Mouse (Mus musculus) monocyte, adult 5-6 weeks (primary cell): ENCODE measurements around the gene Rbm3. TPM values are rescaled to one million over a fixed set of nuclear protein-coding genes. Genes with fewer than 3 reads are reported as not detected.
"Not testable (repeated sequence)": the region's sequence is repeated elsewhere in the genome, so short reads cannot be mapped to it uniquely, and the experiment has no call there.

ENCODE experiments used
- ATAC-seq: fragments of 153-309, 156-312 bp; replicated peaks from 2 replicates; pipeline ENCODE4 v1.8.0; 2017; ENCODE audit warnings: mild to moderate bottlenecking; ENCODE audit not compliant: low TSS enrichment, insufficient number of reproducible peaks, severe bottlenecking, poor library complexity, low FRiP score
- total RNA-seq: library from RNA; stranded (forward); fragments of 200-1000, 200-491, 200-594 nt; gene quantifications from 3 replicates; pipeline ENCODE4 v1.2.3, GENCODE M21; 2017

Gene Rbm3
- total RNA-seq, 1 experiment from 2014 or later = 1,044 TPM

GRCm38 (mm10) chrX:8135886-8136285, 9.8 kb downstream of the Rbm3 start:
- ATAC-seq = no peak

- peak; percentile 93 for ATAC-seq
Observed at GRCm38 (mm10) chrX:8132017-8132976, 13.4 kb downstream of the Rbm3 start, which contains the start of gene Wdr13. Gene Wdr13, minus strand, starts transcription at chrX:8132892.

- ATAC-seq = no peak
Observed at GRCm38 (mm10) chrX:8131393-8131792, 14.3 kb downstream of the Rbm3 start.

- 0 out of 2 replicates have a peak, but pooled peaks have one; percentile 31 for ATAC-seq
Observed at GRCm38 (mm10) chrX:8125235-8125634, 20.4 kb downstream of the Rbm3 start.

- no peak for ATAC-seq
Observed at GRCm38 (mm10) chrX:8123821-8124470, 21.7 kb downstream of the Rbm3 start.

DNA sequence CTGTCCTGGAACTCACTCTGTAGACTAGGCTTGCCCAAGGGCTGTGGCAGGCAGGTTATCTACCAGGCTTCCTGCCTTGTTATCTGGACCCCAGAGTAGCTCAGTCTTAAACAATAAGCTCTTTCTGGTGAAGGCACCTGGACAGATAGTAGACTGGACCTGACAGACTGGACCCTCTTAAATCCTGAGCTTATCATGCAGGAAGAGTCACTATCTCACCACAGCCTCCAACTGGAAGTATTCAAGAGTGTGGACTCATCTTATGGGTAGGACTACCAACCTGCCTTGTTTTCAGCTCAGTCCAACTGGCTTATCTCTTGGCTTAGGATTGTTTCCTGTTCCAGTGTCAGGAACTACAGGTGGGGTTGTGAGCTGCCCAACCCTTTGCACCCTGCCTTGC, 28.4 kb downstream of the Rbm3 start:
- ATAC-seq = no peak

DNA sequence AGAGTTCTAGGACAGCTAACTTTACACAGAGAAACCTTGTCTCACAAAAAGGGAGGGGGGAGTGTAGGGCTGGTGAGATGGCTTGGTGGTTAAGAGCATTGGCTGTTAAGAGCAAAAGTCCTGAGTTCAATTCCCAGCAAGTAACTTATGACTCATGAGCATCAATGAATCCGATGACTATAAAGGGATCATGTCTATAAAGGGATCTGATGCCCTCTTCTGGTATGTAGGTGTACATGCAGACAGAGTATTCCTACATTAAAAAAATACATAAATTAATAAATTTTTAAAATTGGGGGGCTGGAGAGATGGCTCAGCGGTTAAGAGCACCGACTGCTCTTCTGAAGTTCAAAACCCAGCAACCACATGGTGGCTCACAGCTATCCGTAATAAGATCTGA, 30.4 kb downstream of the Rbm3 start:
- no peak for ATAC-seq

GRCm38 (mm10) chrX:8105019-8105418, 40.7 kb downstream of the Rbm3 start:
- ATAC-seq = no peak

DNA sequence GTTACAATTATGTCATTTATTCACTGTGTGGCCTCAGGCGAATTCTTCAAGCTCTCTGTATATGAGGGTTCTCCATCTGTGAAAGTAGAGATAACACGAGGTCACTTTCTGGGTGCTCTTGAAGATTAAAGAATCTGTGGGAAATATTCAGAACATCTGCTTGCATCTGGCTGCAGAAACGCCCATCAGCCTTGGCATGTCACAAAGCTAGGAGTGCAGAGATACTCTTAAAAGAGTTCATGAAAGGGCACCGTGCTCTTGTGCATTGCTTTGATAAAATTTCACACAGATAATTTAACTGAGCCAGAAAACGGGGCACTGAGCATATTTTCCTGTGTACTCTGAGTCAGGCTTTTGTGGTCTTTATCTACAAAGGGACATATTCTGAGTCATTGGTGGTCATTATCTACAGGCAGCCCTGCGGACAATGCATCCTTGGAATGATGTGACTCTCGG, 43.4 kb downstream of the Rbm3 start:
- no peak for ATAC-seq

GRCm38 (mm10) chrX:8101017-8101416, 44.7 kb downstream of the Rbm3 start:
- ATAC-seq = no peak

GRCm38 (mm10) chrX:8099435-8099834, 46.2 kb downstream of the Rbm3 start:
- ATAC-seq = no peak

DNA sequence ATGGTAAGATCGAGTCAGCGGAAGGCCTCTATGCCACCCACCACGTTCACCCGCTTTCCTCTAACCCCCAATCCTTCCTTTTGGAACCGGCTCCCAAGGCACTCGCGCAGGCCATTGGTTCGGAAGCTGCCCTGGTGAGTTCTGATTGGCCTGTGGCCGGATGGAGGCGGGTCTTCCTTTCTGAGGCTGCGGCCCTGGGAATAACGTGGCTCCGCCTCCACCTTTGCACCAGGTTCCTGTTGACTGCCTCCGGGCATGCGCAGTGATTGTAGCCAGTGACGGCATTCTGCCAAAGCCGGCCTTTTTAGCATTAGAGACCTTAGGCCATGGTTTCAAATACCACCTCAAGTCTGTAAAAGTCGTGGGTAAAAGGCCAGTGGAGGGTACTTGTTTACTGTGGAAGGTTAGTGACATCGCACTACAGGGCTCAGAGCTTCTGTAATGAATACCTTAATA, 48.9 kb downstream of the Rbm3 start:
- ATAC-seq = peak; percentile 99

DNA sequence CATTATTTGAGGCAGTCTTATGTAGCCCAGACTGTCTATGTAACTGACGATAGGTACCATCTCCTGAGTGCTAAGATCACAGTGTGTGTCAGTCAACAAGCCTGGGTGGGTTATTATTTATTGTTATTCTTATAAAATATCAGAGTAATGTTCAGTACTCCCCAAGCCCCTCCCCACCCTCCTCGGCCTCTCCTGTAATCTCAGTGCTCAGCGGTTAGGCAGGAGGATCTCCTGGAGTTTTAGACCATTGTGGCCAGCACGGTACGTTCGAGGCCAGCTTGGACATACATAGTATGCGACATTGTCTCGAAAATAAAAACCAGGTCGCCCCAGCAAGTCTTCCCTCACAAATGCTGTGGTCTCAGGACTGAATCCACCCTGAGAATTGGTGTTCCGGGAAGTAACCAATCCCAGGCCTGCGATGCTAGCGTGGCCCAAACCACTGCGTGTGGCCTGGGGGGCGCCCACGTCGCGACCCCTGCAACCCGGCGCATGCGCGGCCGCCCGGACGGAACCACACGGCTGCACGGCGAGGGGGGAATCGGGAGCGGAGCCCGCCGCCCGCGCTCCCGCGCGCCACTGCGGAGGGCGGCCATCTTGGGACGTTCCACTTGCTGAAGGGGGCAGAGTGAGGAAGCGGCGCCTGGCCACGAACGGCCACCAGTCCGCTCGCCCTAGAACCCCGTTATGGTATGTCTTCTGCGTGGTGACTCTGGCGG, 49.5 kb downstream of the Rbm3 start:
- ATAC-seq = peak; percentile 81

DNA sequence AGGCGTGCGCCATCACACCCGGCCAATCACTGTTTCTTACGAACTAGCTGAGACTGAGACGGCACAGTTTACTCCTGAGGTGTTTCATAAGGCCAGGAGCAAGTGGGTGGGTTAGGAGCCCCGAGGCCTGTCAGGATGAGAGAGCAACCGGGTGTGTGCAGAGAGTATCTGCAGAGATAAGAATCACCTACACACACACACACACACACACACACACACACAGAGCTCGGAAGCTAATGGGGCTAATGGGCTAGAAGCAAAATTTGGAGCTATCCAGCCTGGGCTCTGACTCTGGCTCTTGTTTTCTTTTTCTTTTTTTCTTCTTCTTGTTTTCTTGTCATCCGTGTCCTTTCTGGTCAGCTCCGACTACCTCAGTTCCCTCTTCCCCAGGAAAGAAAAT, 50.1 kb downstream of the Rbm3 start:
- ATAC-seq = no peak

GRCm38 (mm10) chrX:8090954-8091347, 54.7 kb downstream of the Rbm3 start:
- not testable (repeated sequence) for ATAC-seq

DNA sequence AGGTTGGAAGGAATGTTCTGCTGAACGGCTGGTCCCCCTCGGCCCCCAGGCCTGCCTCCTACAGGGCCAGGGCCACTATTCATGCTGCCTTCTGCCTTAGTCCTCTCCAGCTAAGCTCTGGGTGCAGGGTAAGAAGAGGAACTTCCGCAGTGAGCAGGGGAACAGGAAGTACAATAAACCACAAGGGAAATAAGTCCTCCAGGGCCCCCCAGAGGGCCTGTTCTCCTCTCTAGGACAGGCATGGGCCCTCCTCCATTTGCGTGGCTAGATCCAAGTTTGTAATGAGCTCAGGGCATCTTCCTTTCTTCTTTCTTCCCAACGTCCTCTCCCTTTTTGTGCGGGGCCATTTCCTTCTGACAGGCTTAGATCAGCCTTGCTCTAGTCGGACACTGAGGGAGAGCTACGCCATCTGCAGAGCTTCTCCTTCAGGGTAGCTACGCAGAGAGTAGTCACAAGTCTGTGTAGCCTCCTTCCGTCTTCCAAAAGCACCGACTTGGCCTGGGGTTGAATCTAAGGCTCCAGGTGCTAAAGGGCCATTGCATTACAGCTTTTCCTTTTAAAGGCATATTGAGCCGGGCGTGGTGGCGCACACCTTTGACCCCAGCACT, 55.2 kb downstream of the Rbm3 start, which contains the start of gene Was:
Was (minus strand) TSS at position 153 of the 608 bp plus-strand sequence.
- peak; percentile 96 for ATAC-seq

- ATAC-seq = no peak
Observed at GRCm38 (mm10) chrX:8089746-8090145, 55.9 kb downstream of the Rbm3 start.
